Mouse (Mus musculus): Measurements from ENCODE around the gene Daxx. TPM values are rescaled to one million over a fixed set of nuclear protein-coding genes. Genes with fewer than 3 reads are reported as not detected.

Gene Daxx
- polyA plus RNA-seq, 1 experiment from 2014 or later = 51.7 TPM

- Histone ChIP-seq H3K9me3 (replicated peaks) (no peaks in the 10 kb centered on the region), H3K27me3 (no peaks in the 10 kb centered on the region), H3K36me3 (peaks cover 58% of the 10 kb centered on the region), H3K4me1 (peaks cover 28% of the 10 kb centered on the region), H3K27ac (replicated peaks) (no peak overlapping the region), H3K4me3 (replicated peaks) (no peak overlapping the region), H3K9ac (no peak overlapping the region), H3K4me2 (replicated peaks) (no peak overlapping the region)
- WGBS = 83% methylated on average over 21 of the region's 21 CpGs
- ATAC-seq (ENCODE audit: insufficient number of reproducible peaks, low FRiP score, low TSS enrichment, low read depth) = no peak
Measured at GRCm38 (mm10) chr17:33935422-33936055, 26.3 kb downstream of the Daxx start.

GRCm38 (mm10) chr17:33936993-33937392 lies 27.8 kb downstream of the Daxx start:
- H3K36me3 ChIP-seq = peaks cover 58% of the 10 kb centered on the region
- no peaks in the 10 kb centered on the region for H3K9me3 ChIP-seq (replicated peaks)
- peaks cover 24% of the 10 kb centered on the region for H3K4me1 ChIP-seq
- H3K27me3 ChIP-seq = no peaks in the 10 kb centered on the region
- 79% methylated on average over 15 of the region's 15 CpGs for WGBS
- no peak for ATAC-seq (ENCODE audit: insufficient number of reproducible peaks, low FRiP score, low TSS enrichment, low read depth)
- no peak overlapping the region for H3K4me3 ChIP-seq (replicated peaks)
- H3K27ac ChIP-seq (replicated peaks) = no peak overlapping the region
- no peak overlapping the region for H3K4me2 ChIP-seq (replicated peaks)
- no peak overlapping the region for H3K9ac ChIP-seq

GRCm38 (mm10) chr17:33938783-33939182 lies 29.6 kb downstream of the Daxx start:
- H3K9me3 ChIP-seq (replicated peaks) = no peaks in the 10 kb centered on the region
- H3K27ac ChIP-seq (replicated peaks) = no peak overlapping the region
- H3K36me3 ChIP-seq = peaks cover 51% of the 10 kb centered on the region
- WGBS = 82% methylated on average over 11 of the region's 11 CpGs
- ATAC-seq (ENCODE audit: insufficient number of reproducible peaks, low FRiP score, low TSS enrichment, low read depth) = no peak
- H3K4me3 ChIP-seq (replicated peaks) = no peak overlapping the region
- H3K9ac ChIP-seq = no peak overlapping the region
- no peaks in the 10 kb centered on the region for H3K27me3 ChIP-seq
- peaks cover 23% of the 10 kb centered on the region for H3K4me1 ChIP-seq
- no peak overlapping the region for H3K4me2 ChIP-seq (replicated peaks)

GRCm38 (mm10) chr17:33940206-33940805 lies 31.1 kb downstream of the Daxx start, which contains the start of the genes Pfdn6 and Wdr46:
Gene Pfdn6, minus strand, starts transcription at chr17:33940343.
Gene Wdr46, plus strand, starts transcription at chr17:33940660.
- H3K4me3 ChIP-seq (replicated peaks) = peak within 1 kb of the TSS; percentile 89
- H3K9ac ChIP-seq = peak within 1 kb of the TSS; percentile 87
- H3K4me1 ChIP-seq = peaks cover 23% of the 10 kb centered on the region
- WGBS = under 1% methylated on average over 36 of the region's 36 CpGs
- peak within 1 kb of the TSS; percentile 49 for H3K27ac ChIP-seq (replicated peaks)
- H3K27me3 ChIP-seq = no peaks in the 10 kb centered on the region
- H3K4me2 ChIP-seq (replicated peaks) = peak within 1 kb of the TSS; percentile 94
- H3K36me3 ChIP-seq = peaks cover 52% of the 10 kb centered on the region
- H3K9me3 ChIP-seq (replicated peaks) = no peaks in the 10 kb centered on the region
- ATAC-seq (ENCODE audit: insufficient number of reproducible peaks, low FRiP score, low TSS enrichment, low read depth) = peak; percentile 86

- 1% methylated on average over 26 of the region's 26 CpGs for WGBS
- no peak for ATAC-seq (ENCODE audit: insufficient number of reproducible peaks, low FRiP score, low TSS enrichment, low read depth)
- H3K4me2 ChIP-seq (replicated peaks) = peak overlapping the region; percentile 94
- H3K27me3 ChIP-seq = no peaks in the 10 kb centered on the region
- no peak overlapping the region for H3K27ac ChIP-seq (replicated peaks)
- H3K9me3 ChIP-seq (replicated peaks) = no peaks in the 10 kb centered on the region
- peak overlapping the region; percentile 87 for H3K9ac ChIP-seq
- H3K4me1 ChIP-seq = peaks cover 23% of the 10 kb centered on the region
- peaks cover 51% of the 10 kb centered on the region for H3K36me3 ChIP-seq
- H3K4me3 ChIP-seq (replicated peaks) = peak overlapping the region; percentile 89
Measured at GRCm38 (mm10) chr17:33940981-33941380, 31.8 kb downstream of the Daxx start.

- peaks cover 23% of the 10 kb centered on the region for H3K4me1 ChIP-seq
- peaks cover 54% of the 10 kb centered on the region for H3K36me3 ChIP-seq
- peak overlapping the region; percentile 89 for H3K4me3 ChIP-seq (replicated peaks)
- H3K4me2 ChIP-seq (replicated peaks) = peak overlapping the region; percentile 94
- H3K27me3 ChIP-seq = no peaks in the 10 kb centered on the region
- 60% methylated on average over 19 of the region's 19 CpGs for WGBS
- no peak overlapping the region for H3K27ac ChIP-seq (replicated peaks)
- ATAC-seq (ENCODE audit: insufficient number of reproducible peaks, low FRiP score, low TSS enrichment, low read depth) = no peak
- H3K9me3 ChIP-seq (replicated peaks) = no peaks in the 10 kb centered on the region
- H3K9ac ChIP-seq = peak overlapping the region; percentile 87
Measured at GRCm38 (mm10) chr17:33941381-33941780, 32.2 kb downstream of the Daxx start.

GRCm38 (mm10) chr17:33943454-33943853 lies 34.2 kb downstream of the Daxx start:
- no peaks in the 10 kb centered on the region for H3K27me3 ChIP-seq

GRCm38 (mm10) chr17:33947430-33948089 lies 38.3 kb downstream of the Daxx start:
- peaks cover 72% of the 10 kb centered on the region for H3K36me3 ChIP-seq
- H3K27me3 ChIP-seq = no peaks in the 10 kb centered on the region
- ATAC-seq (ENCODE audit: insufficient number of reproducible peaks, low FRiP score, low TSS enrichment, low read depth) = no peak
- WGBS = 88% methylated on average over 10 of the region's 10 CpGs
- no peak overlapping the region for H3K4me2 ChIP-seq (replicated peaks)
- no peak overlapping the region for H3K27ac ChIP-seq (replicated peaks)
- H3K9ac ChIP-seq = no peak overlapping the region
- no peaks in the 10 kb centered on the region for H3K9me3 ChIP-seq (replicated peaks)
- no peak overlapping the region for H3K4me3 ChIP-seq (replicated peaks)
- H3K4me1 ChIP-seq = peaks cover 38% of the 10 kb centered on the region

More at GRCm38 (mm10) chr17:33943454-33943853, 34.2 kb downstream of the Daxx start:
- Histone ChIP-seq H3K4me3 (replicated peaks) (no peak overlapping the region), H3K9ac (no peak overlapping the region), H3K27ac (replicated peaks) (no peak overlapping the region), H3K9me3 (replicated peaks) (no peaks in the 10 kb centered on the region), H3K36me3 (peaks cover 55% of the 10 kb centered on the region), H3K4me1 (peaks cover 23% of the 10 kb centered on the region), H3K4me2 (replicated peaks) (no peak overlapping the region)
- 93% methylated on average over 15 of the region's 15 CpGs for WGBS
- ATAC-seq (ENCODE audit: insufficient number of reproducible peaks, low FRiP score, low TSS enrichment, low read depth) = no peak

- Histone ChIP-seq H3K4me3 (replicated peaks) (no peak overlapping the region), H3K4me2 (replicated peaks) (no peak overlapping the region), H3K9ac (no peak overlapping the region), H3K27ac (replicated peaks) (no peak overlapping the region), H3K27me3 (no peaks in the 10 kb centered on the region), H3K4me1 (peaks cover 45% of the 10 kb centered on the region), H3K36me3 (peaks cover 75% of the 10 kb centered on the region), H3K9me3 (replicated peaks) (no peaks in the 10 kb centered on the region)
- 84% methylated on average over 21 of the region's 22 CpGs for WGBS
- no peak for ATAC-seq (ENCODE audit: insufficient number of reproducible peaks, low FRiP score, low TSS enrichment, low read depth)
Measured at GRCm38 (mm10) chr17:33948090-33948904, 39.1 kb downstream of the Daxx start.

- Histone ChIP-seq H3K27me3 (no peaks in the 10 kb centered on the region), H3K4me1 (peaks cover 52% of the 10 kb centered on the region), H3K4me2 (replicated peaks) (no peak overlapping the region), H3K4me3 (replicated peaks) (no peak overlapping the region), H3K9me3 (replicated peaks) (no peaks in the 10 kb centered on the region), H3K27ac (replicated peaks) (no peak overlapping the region), H3K36me3 (peaks cover 74% of the 10 kb centered on the region), H3K9ac (no peak overlapping the region)
- ATAC-seq (ENCODE audit: insufficient number of reproducible peaks, low FRiP score, low TSS enrichment, low read depth) = no peak
- 93% methylated on average over 19 of the region's 19 CpGs for WGBS
Measured at GRCm38 (mm10) chr17:33948905-33949537, 39.8 kb downstream of the Daxx start.
